Mouse (Mus musculus) kidney, embryonic 16.5 days (tissue): ENCODE results near the gene Ralgapb. TPM values are rescaled to one million over a fixed set of nuclear protein-coding genes. Genes with fewer than 3 reads are reported as not detected.

Experiments used
- ATAC-seq: fragments of 200-750 bp; cut with Nextera tagmentation; 2 replicates; pipeline ENCODE4 v1.8.0; 2017; ENCODE audit warnings: moderate TSS enrichment; ENCODE audit not compliant: low FRiP score, low TSS enrichment
- H3K27ac ChIP-seq: fragments of 300-500 bp; sonication (generic); 2 replicates; pipeline ENCODE4 v1.5.1; 2014; ENCODE audit warnings: low read length
- H3K27me3 ChIP-seq: fragments of 300-500 bp; sonication (generic); 2 replicates; pipeline ENCODE4 v1.6.1; 2014; ENCODE audit warnings: low read length, control low read depth, mixed read lengths; ENCODE audit not compliant: insufficient read depth
- H3K36me3 ChIP-seq: fragments of 300-500 bp; sonication (generic); 2 replicates; pipeline ENCODE4 v1.6.1; 2014; ENCODE audit warnings: low read length, control low read depth, mixed read lengths; ENCODE audit not compliant: insufficient read depth
- H3K4me1 ChIP-seq: fragments of 300-500 bp; sonication (generic); 2 replicates; pipeline ENCODE4 v1.6.1; 2014; ENCODE audit warnings: low read length, control low read depth, mixed read lengths; ENCODE audit not compliant: insufficient read depth
- H3K4me2 ChIP-seq: fragments of 300-500 bp; sonication (generic); replicated peaks from 2 replicates; pipeline ENCODE4 v1.6.1; 2014; ENCODE audit warnings: low read depth, low read length
- H3K4me3 ChIP-seq: fragments of 300-500 bp; sonication (generic); 2 replicates; pipeline ENCODE4 v1.5.1; 2014; ENCODE audit warnings: mild to moderate bottlenecking, low read length
- H3K9ac ChIP-seq: fragments of 300-500 bp; sonication (generic); replicated peaks from 2 replicates; pipeline ENCODE4 v1.6.1; 2014; ENCODE audit warnings: low read length
- H3K9me3 ChIP-seq: fragments of 300-500 bp; sonication (generic); 2 replicates; pipeline ENCODE4 v1.6.1; 2016; ENCODE audit warnings: low read length, control low read depth
- WGBS: fragments of 180-500 bp; shearing (Covaris S2); extraction: QIAGEN DNeasy Blood & Tissue Kit; methylation state at CpG from one replicate; pipeline ENCODE4 v1.1.7; 2014; 5-methylcytosine and 5-hydroxymethylcytosine counted together
- polyA plus RNA-seq: library from polyadenylated mRNA; unstranded; fragments of >200 nt; fragmentation: Nextera tagmentation; extraction: Ambion mirVana; gene quantifications from 2 replicates; pipeline ENCODE4 v1.2.1, GENCODE M21; 2015

The Ralgapb gene
- polyA plus RNA-seq, 1 experiment from 2014 or later, result 13.7 TPM

- Histone ChIP-seq H3K9ac (no peak overlapping the region), H3K27ac (no peak overlapping the region), H3K36me3 (no peaks in the 10 kb centered on the region), H3K4me1 (no peaks in the 10 kb centered on the region), H3K4me2 (no peak overlapping the region), H3K4me3 (no peak overlapping the region), H3K27me3 (no peaks in the 10 kb centered on the region), H3K9me3 (no peaks in the 10 kb centered on the region)
- WGBS, result 75% methylated on average over 8 of the region's 8 CpGs
- ATAC-seq, result no peak
Observed at GRCm38 (mm10) chr2:158534559-158534958, 124.9 kb downstream of the Ralgapb start.

GRCm38 (mm10) chr2:158539433-158540305 is 130.0 kb downstream of the Ralgapb start:
- H3K4me2 ChIP-seq, result peak overlapping the region; percentile 30
- H3K4me1 ChIP-seq, result 0 out of 2 replicates have a peak, but pooled peaks cover 4% of the 10 kb centered on the region
- no peak overlapping the region for H3K27ac ChIP-seq
- 51% methylated on average over 24 of the region's 24 CpGs for WGBS
- H3K36me3 ChIP-seq, result no peaks in the 10 kb centered on the region
- H3K9ac ChIP-seq, result 0 out of 2 replicates have a peak overlapping the region, but pooled peaks have one; percentile 12
- 0 out of 2 replicates have a peak, but pooled peaks have one; percentile 35 for ATAC-seq
- H3K27me3 ChIP-seq, result no peaks in the 10 kb centered on the region
- 0 out of 2 replicates have a peak overlapping the region, but pooled peaks have one; percentile 8 for H3K4me3 ChIP-seq
- no peaks in the 10 kb centered on the region for H3K9me3 ChIP-seq

GRCm38 (mm10) chr2:158541286-158541685 is 131.6 kb downstream of the Ralgapb start:
- no peak for ATAC-seq
- no peak overlapping the region for H3K4me3 ChIP-seq
- no peak overlapping the region for H3K4me2 ChIP-seq
- no peaks in the 10 kb centered on the region for H3K36me3 ChIP-seq
- WGBS, result 54% methylated on average over 4 of the region's 4 CpGs
- no peak overlapping the region for H3K9ac ChIP-seq
- 0 out of 2 replicates have a peak, but pooled peaks cover 4% of the 10 kb centered on the region for H3K4me1 ChIP-seq
- H3K9me3 ChIP-seq, result no peaks in the 10 kb centered on the region
- no peak overlapping the region for H3K27ac ChIP-seq
- H3K27me3 ChIP-seq, result no peaks in the 10 kb centered on the region

- H3K27me3 ChIP-seq, result no peaks in the 10 kb centered on the region; the same call in 1 of the 2 replicates
- no peaks in the 10 kb centered on the region for H3K4me1 ChIP-seq
- 69% methylated on average over 2 of the region's 2 CpGs for WGBS
- no peak overlapping the region for H3K9ac ChIP-seq
- H3K27ac ChIP-seq, result no peak overlapping the region
- H3K4me2 ChIP-seq, result no peak overlapping the region
- no peak for ATAC-seq
- H3K4me3 ChIP-seq, result no peak overlapping the region
- H3K9me3 ChIP-seq, result no peaks in the 10 kb centered on the region
- no peaks in the 10 kb centered on the region for H3K36me3 ChIP-seq
Observed at GRCm38 (mm10) chr2:158545266-158545665, 135.6 kb downstream of the Ralgapb start.

- peak; percentile 63; the same call in 1 of the 2 replicates for ATAC-seq
- H3K36me3 ChIP-seq, result no peaks in the 10 kb centered on the region
- H3K27me3 ChIP-seq, result peaks cover 6% of the 10 kb centered on the region; the same call in 1 of the 2 replicates
- H3K9me3 ChIP-seq, result no peaks in the 10 kb centered on the region
- H3K9ac ChIP-seq, result peak overlapping the region; percentile 50
- H3K4me2 ChIP-seq, result peak overlapping the region; percentile 49
- H3K4me3 ChIP-seq, result no peak overlapping the region
- no peak overlapping the region for H3K27ac ChIP-seq
- no peaks in the 10 kb centered on the region for H3K4me1 ChIP-seq
- WGBS, result 2% methylated on average over 17 of the region's 17 CpGs
Observed at GRCm38 (mm10) chr2:158546751-158547150, 137.1 kb downstream of the Ralgapb start.

Other genes starting within 250 kb of the Ralgapb start
- gene D630003M21Rik, start 180.6 kb upstream of the Ralgapb start, polyA plus RNA-seq, result 8.3 and 9.0 TPM in 2 replicates
- 0.18 TPM in 1 of 2 replicates, not detected in the other for gene Bpi, start 151.8 kb upstream of the Ralgapb start, polyA plus RNA-seq
- gene Lbp, start 103.4 kb upstream of the Ralgapb start, polyA plus RNA-seq, result 31.0 and 34.5 TPM in 2 replicates
- gene Snhg11, start 34.2 kb upstream of the Ralgapb start, polyA plus RNA-seq, result 3.4 and 8.9 TPM in 2 replicates
- gene Adig, start 92.8 kb downstream of the Ralgapb start, polyA plus RNA-seq, result not detected in 2 replicates
- gene Arhgap40, start 102.9 kb downstream of the Ralgapb start, polyA plus RNA-seq, result 0.25 and 0.49 TPM in 2 replicates
- gene Slc32a1, start 200.9 kb downstream of the Ralgapb start, polyA plus RNA-seq, result 0.12 TPM in 1 of 2 replicates, not detected in the other
- 5.1 and 9.7 TPM in 2 replicates for gene Actr5, start 215.0 kb downstream of the Ralgapb start, polyA plus RNA-seq